Mouse (Mus musculus): Measurements from ENCODE around the gene Tmem128.

Gene Tmem128

GRCm38 (mm10) chr5:38260107-38260682 lies at the start of gene Tmem128:
TSS of gene Tmem128 (plus strand) at chr5:38260185.
- DNase-seq (ENCODE audit: low spot score) = peak; percentile 76

GRCm38 (mm10) chr5:38211691-38212090 lies 48.3 kb upstream of the Tmem128 start:
- DNase-seq (ENCODE audit: low spot score) = no peak

- DNase-seq (ENCODE audit: low spot score) = no peak
These were observed 47.0 kb upstream of the Tmem128 start for GRCm38 (mm10) chr5:38213009-38213408.

GRCm38 (mm10) chr5:38219771-38220307 lies 40.1 kb upstream of the Tmem128 start:
- DNase-seq (ENCODE audit: low spot score) = peak; percentile 45

- DNase-seq (ENCODE audit: low spot score) = peak; percentile 94
These were observed 39.6 kb upstream of the Tmem128 start, which contains the start of the genes Zbtb49 and Lyar for GRCm38 (mm10) chr5:38220328-38220912. TSS of gene Zbtb49 (minus strand) at chr5:38220457. TSS of gene Lyar (plus strand) at chr5:38220470.

- DNase-seq (ENCODE audit: low spot score) = peak; percentile 72
These were observed 24.6 kb upstream of the Tmem128 start for GRCm38 (mm10) chr5:38235422-38235821.

GRCm38 (mm10) chr5:38236627-38237026 lies 23.4 kb upstream of the Tmem128 start:
- DNase-seq (ENCODE audit: low spot score) = no peak

GRCm38 (mm10) chr5:38240727-38241472 lies 19.1 kb upstream of the Tmem128 start:
- DNase-seq (ENCODE audit: low spot score) = no peak

- no peak for DNase-seq (ENCODE audit: low spot score)
These were observed 18.5 kb upstream of the Tmem128 start for GRCm38 (mm10) chr5:38241473-38241834.

- no peak for DNase-seq (ENCODE audit: low spot score)
These were observed 18.0 kb upstream of the Tmem128 start for GRCm38 (mm10) chr5:38241966-38242365.

- no peak for DNase-seq (ENCODE audit: low spot score)
These were observed 4.8 kb upstream of the Tmem128 start for GRCm38 (mm10) chr5:38255195-38255594.

GRCm38 (mm10) chr5:38255644-38256043 lies 4.3 kb upstream of the Tmem128 start:
- no peak for DNase-seq (ENCODE audit: low spot score)

- DNase-seq (ENCODE audit: low spot score) = no peak
These were observed 3.4 kb upstream of the Tmem128 start for GRCm38 (mm10) chr5:38256551-38256950.

GRCm38 (mm10) chr5:38258034-38258772 lies 1.8 kb upstream of the Tmem128 start:
- DNase-seq (ENCODE audit: low spot score) = no peak

GRCm38 (mm10) chr5:38258773-38259146 lies 1.2 kb upstream of the Tmem128 start:
- DNase-seq (ENCODE audit: low spot score) = no peak

- DNase-seq (ENCODE audit: low spot score) = no peak
These were observed 404 bp upstream of the Tmem128 start for GRCm38 (mm10) chr5:38259455-38260106.

GRCm38 (mm10) chr5:38270942-38271341 lies 11.0 kb downstream of the Tmem128 start:
- no peak for DNase-seq (ENCODE audit: low spot score)

GRCm38 (mm10) chr5:38273831-38274230 lies 13.8 kb downstream of the Tmem128 start:
- no peak for DNase-seq (ENCODE audit: low spot score)

GRCm38 (mm10) chr5:38275771-38276170 lies 15.8 kb downstream of the Tmem128 start, which contains the start of gene Otop1:
TSS of gene Otop1 (plus strand) at chr5:38275972.
- DNase-seq (ENCODE audit: low spot score) = no peak

GRCm38 (mm10) chr5:38276451-38276850 lies 16.5 kb downstream of the Tmem128 start:
- no peak for DNase-seq (ENCODE audit: low spot score)

GRCm38 (mm10) chr5:38277098-38277866 lies 17.3 kb downstream of the Tmem128 start:
- peak; percentile 24 for DNase-seq (ENCODE audit: low spot score)

Data from retina, embryonic 14.5 days (tissue).